Mouse (Mus musculus): ENCODE measurements around the gene Dhrs3. TPM values are rescaled to one million over a fixed set of nuclear protein-coding genes. Genes with fewer than 3 reads are reported as not detected.

The Dhrs3 gene
- 33.3 and 36.6 TPM in 2 replicates for polyA plus RNA-seq (2014; fragmentation: Nextera tagmentation; extraction: Ambion mirVana)

DNA sequence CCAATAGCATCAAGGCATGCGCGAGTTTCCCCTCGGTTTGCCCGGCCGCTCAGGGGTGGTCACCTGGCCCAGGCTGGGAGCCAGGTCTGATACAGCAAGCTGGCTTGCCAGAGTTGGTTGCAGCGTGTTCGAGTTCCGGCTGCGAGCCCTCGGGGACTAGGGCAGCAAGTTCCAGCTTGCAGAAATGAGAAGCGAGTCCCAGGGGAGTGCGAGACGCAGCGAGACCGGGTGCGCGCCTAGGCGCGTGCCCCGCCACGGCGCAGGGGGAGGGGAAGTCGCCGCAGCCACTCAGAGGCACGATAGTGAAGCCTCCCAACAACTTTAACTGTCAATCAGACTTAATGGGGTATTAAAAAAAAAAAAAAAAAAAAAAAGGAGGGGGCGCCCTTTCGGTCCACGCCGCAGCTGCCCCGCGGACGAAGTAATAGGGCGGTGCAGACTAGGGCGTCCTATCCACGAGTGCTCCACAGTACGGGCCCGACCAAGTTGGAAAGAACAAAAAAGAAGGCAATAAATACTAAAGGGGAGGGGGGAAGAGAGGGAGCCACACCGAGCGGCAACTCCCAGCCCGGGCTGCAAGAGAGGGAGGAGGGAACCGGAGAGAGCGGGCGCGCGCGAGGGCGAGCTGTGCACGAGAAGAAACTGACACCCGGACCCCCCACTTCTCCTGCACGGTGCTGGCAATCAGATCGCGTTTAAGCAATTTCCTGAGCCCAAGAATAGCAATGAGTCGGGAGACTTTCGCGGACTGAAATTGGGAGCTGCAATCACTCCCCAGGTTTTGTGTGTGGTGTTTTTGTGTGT, at the start of gene Dhrs3:
Gene Dhrs3, plus strand, starts transcription at position 695 of the 804 bp plus-strand sequence.
- Histone ChIP-seq H3K9me3 (ENCODE audit: control insufficient read depth, low read length) (no peaks in the 10 kb centered on the region), H3K36me3 (ENCODE audit: control insufficient read depth, insufficient read depth, low read length) (no peaks in the 10 kb centered on the region), H3K4me1 (ENCODE audit: control insufficient read depth in 2 of 2, insufficient read depth in 2 of 2, low read length in 2 of 2) (peaks cover 22 to 34% of the 10 kb centered on the region in 2 experiments), H3K9ac (ENCODE audit: low read length) (peak within 1 kb of the TSS; percentile 77), H3K27ac (replicated peaks in 1 of 2; ENCODE audit: control insufficient read depth in 1 of 2, insufficient read depth in 1 of 2, low read depth in 2 of 2, low read length in 2 of 2) (peak within 1 kb of the TSS; percentile 36 to 73), H3K4me3 (ENCODE audit: control insufficient read depth in 1 of 2, insufficient read depth in 1 of 2, low read depth in 1 of 2, low read length in 2 of 2) (peak within 1 kb of the TSS; percentile 49 to 64), H3K27me3 (ENCODE audit: control insufficient read depth, insufficient read depth, low read length) (no peaks in the 10 kb centered on the region), H3K4me2 (ENCODE audit: low read length) (peak within 1 kb of the TSS; percentile 98)
- ATAC-seq (ENCODE audit: insufficient number of reproducible peaks, insufficient read depth, low FRiP score, low read depth) = peak; percentile 38; the same call in 1 of the 2 replicates
- under 1% methylated on average over 54 of the region's 55 CpGs for WGBS

DNA sequence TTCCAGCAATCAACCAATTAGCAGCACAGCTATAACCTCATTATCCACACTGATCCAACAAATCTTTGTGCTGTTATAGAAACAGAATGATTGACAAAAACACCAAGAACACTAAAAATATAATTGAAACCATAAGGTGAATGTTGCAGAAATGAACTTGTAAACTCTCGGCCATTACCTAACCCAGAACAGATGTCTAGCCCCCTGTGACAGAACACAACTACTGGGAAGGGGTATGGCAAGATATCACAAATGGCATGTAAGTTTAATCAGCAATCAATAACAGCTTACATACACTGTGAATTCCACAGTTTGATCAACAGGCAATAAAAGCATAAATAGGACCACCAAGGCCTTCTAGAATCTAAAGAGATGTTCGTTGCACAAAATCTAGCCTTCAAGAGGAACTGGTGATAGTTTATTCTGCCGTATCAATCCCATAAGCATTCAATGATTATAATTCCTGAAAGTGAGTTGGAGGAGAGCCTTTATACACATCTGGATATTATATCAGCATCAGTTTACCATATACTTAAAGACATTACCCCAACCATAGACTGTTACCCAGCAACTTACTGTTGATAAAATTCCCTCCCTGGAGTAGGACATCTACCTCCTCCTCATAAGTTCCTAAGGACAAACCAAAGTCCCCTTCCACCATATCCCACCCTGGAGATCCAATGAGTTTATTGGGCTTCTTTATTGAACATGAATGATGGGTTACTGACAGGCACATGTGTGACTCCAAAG, 30.7 kb upstream of the Dhrs3 start:
- no peaks in the 10 kb centered on the region for H3K27me3 ChIP-seq (ENCODE audit: control insufficient read depth, insufficient read depth, low read length)
- no peaks in the 10 kb centered on the region for H3K36me3 ChIP-seq (ENCODE audit: control insufficient read depth, insufficient read depth, low read length)
- no peak for ATAC-seq (ENCODE audit: insufficient number of reproducible peaks, insufficient read depth, low FRiP score, low read depth)
- H3K9me3 ChIP-seq (ENCODE audit: control insufficient read depth, low read length) = no peaks in the 10 kb centered on the region
- H3K4me3 ChIP-seq (ENCODE audit: control insufficient read depth in 1 of 2, insufficient read depth in 1 of 2, low read depth in 1 of 2, low read length in 2 of 2) = no peak overlapping the region
- H3K4me1 ChIP-seq (ENCODE audit: control insufficient read depth in 2 of 2, insufficient read depth in 2 of 2, low read length in 2 of 2) = no peaks in the 10 kb centered on the region
- H3K9ac ChIP-seq (ENCODE audit: low read length) = no peak overlapping the region
- no peak overlapping the region for H3K4me2 ChIP-seq (ENCODE audit: low read length)
- WGBS = 80% methylated on average over 3 of the region's 3 CpGs
- no peak overlapping the region for H3K27ac ChIP-seq (replicated peaks in 1 of 2; ENCODE audit: control insufficient read depth in 1 of 2, insufficient read depth in 1 of 2, low read depth in 2 of 2, low read length in 2 of 2)

DNA sequence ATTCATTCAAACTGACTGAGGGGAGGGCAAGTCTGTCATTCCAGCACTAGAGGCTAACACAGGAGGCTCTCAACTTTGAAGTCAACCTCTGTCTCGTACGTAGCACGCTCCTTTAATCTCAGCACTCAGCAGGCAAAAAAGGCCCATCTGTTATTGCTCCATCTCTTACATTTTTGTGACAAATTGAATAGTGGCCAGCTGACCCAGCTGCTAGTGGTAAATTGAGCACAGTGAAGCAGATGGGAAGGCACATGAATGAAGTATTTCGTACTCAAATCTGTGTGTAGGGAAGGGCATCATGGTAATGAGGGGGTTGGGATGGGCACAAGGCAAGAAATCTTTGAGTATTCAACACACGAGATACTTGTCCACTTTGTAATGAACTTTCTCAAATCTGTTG, 24.7 kb upstream of the Dhrs3 start:
- Histone ChIP-seq H3K27me3 (ENCODE audit: control insufficient read depth, insufficient read depth, low read length) (no peaks in the 10 kb centered on the region), H3K9ac (ENCODE audit: low read length) (no peak overlapping the region), H3K9me3 (ENCODE audit: control insufficient read depth, low read length) (no peaks in the 10 kb centered on the region), H3K27ac (replicated peaks in 1 of 2; ENCODE audit: control insufficient read depth in 1 of 2, insufficient read depth in 1 of 2, low read depth in 2 of 2, low read length in 2 of 2) (no peak overlapping the region), H3K4me1 (ENCODE audit: control insufficient read depth in 2 of 2, insufficient read depth in 2 of 2, low read length in 2 of 2) (no peaks in the 10 kb centered on the region), H3K4me3 (ENCODE audit: control insufficient read depth in 1 of 2, insufficient read depth in 1 of 2, low read depth in 1 of 2, low read length in 2 of 2) (no peak overlapping the region), H3K36me3 (ENCODE audit: control insufficient read depth, insufficient read depth, low read length) (no peaks in the 10 kb centered on the region), H3K4me2 (ENCODE audit: low read length) (no peak overlapping the region)
- no peak for ATAC-seq (ENCODE audit: insufficient number of reproducible peaks, insufficient read depth, low FRiP score, low read depth)
- 63% methylated on average over 5 of the region's 5 CpGs for WGBS

DNA sequence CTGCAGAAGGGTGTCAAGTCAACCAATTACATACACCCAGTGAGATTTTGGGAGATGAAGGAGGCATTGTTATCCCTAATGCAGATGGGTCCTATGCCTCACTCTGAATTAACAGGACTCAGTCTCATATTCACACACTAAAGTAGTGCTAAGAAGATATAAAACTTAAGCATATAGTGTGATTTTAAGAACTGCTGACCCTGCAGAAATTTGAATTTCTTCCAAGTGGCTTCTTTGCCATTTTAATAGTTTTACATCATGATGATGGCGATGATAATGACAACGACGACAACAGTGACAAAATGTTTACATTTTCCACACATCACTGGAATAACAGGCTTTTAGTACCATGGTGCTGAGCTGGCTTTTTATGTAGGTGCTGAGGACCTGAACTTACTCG, 24.0 kb upstream of the Dhrs3 start:
- no peaks in the 10 kb centered on the region for H3K9me3 ChIP-seq (ENCODE audit: control insufficient read depth, low read length)
- no peak overlapping the region for H3K4me2 ChIP-seq (ENCODE audit: low read length)
- WGBS = 77% methylated on average over 4 of the region's 4 CpGs
- H3K4me3 ChIP-seq (ENCODE audit: control insufficient read depth in 1 of 2, insufficient read depth in 1 of 2, low read depth in 1 of 2, low read length in 2 of 2) = no peak overlapping the region
- no peak overlapping the region for H3K27ac ChIP-seq (replicated peaks in 1 of 2; ENCODE audit: control insufficient read depth in 1 of 2, insufficient read depth in 1 of 2, low read depth in 2 of 2, low read length in 2 of 2)
- ATAC-seq (ENCODE audit: insufficient number of reproducible peaks, insufficient read depth, low FRiP score, low read depth) = no peak
- H3K4me1 ChIP-seq (ENCODE audit: control insufficient read depth in 2 of 2, insufficient read depth in 2 of 2, low read length in 2 of 2) = no peaks in the 10 kb centered on the region
- H3K27me3 ChIP-seq (ENCODE audit: control insufficient read depth, insufficient read depth, low read length) = no peaks in the 10 kb centered on the region
- H3K36me3 ChIP-seq (ENCODE audit: control insufficient read depth, insufficient read depth, low read length) = no peaks in the 10 kb centered on the region
- H3K9ac ChIP-seq (ENCODE audit: low read length) = no peak overlapping the region

DNA sequence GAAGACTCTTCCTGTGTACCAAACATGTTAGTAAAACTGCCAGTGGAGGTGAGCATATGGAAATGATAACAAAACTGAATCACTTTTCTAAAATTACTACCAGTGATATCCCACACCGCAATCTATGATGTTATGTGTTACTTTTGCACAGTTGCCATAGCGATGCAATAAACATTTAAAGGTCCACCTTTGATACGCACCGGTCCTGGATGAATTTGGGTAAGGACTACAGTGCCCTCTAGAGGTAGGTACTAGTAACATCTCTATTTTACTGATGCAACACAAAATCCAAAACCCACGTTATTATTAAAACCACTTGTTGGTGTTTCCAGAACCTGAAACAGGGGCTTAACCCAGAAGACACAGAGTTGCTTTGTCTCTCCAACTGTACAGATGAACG, 19.7 kb upstream of the Dhrs3 start:
- Histone ChIP-seq H3K4me2 (ENCODE audit: low read length) (no peak overlapping the region), H3K36me3 (ENCODE audit: control insufficient read depth, insufficient read depth, low read length) (no peaks in the 10 kb centered on the region), H3K9me3 (ENCODE audit: control insufficient read depth, low read length) (no peaks in the 10 kb centered on the region), H3K9ac (ENCODE audit: low read length) (no peak overlapping the region), H3K4me3 (ENCODE audit: control insufficient read depth in 1 of 2, insufficient read depth in 1 of 2, low read depth in 1 of 2, low read length in 2 of 2) (no peak overlapping the region), H3K27me3 (ENCODE audit: control insufficient read depth, insufficient read depth, low read length) (no peaks in the 10 kb centered on the region), H3K4me1 (ENCODE audit: control insufficient read depth in 2 of 2, insufficient read depth in 2 of 2, low read length in 2 of 2) (no peaks in the 10 kb centered on the region), H3K27ac (replicated peaks in 1 of 2; ENCODE audit: control insufficient read depth in 1 of 2, insufficient read depth in 1 of 2, low read depth in 2 of 2, low read length in 2 of 2) (no peak overlapping the region)
- ATAC-seq (ENCODE audit: insufficient number of reproducible peaks, insufficient read depth, low FRiP score, low read depth) = no peak
- WGBS = 32% methylated on average over 6 of the region's 6 CpGs

DNA sequence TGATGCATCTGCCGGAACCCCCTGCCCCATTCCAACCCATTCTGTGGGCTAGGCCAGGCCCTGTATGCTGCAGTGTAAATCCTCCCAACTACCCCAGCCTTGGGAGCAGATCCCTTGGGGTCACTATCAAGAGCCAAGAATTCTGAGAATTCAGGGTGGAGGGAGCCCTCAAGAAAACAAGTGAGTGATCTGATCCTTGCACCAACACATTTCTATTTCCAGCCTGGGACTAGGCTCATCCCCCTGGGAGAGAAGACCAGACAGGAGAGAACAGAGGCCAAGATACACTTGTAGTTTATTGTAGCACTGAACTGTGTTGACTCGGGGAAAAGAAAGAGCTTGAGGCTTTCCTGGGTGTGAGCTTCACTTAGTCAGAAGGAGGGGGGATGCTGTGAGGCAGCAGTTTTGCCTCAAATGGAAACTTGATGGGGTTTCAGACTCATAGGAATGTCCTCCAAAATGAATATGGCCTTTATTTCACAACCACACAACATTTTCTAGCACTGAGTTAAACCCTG, 17.0 kb upstream of the Dhrs3 start:
- no peak for ATAC-seq (ENCODE audit: insufficient number of reproducible peaks, insufficient read depth, low FRiP score, low read depth)
- H3K4me1 ChIP-seq (ENCODE audit: control insufficient read depth in 2 of 2, insufficient read depth in 2 of 2, low read length in 2 of 2) = no peaks in the 10 kb centered on the region
- no peaks in the 10 kb centered on the region for H3K9me3 ChIP-seq (ENCODE audit: control insufficient read depth, low read length)
- no peak overlapping the region for H3K4me3 ChIP-seq (ENCODE audit: control insufficient read depth in 1 of 2, insufficient read depth in 1 of 2, low read depth in 1 of 2, low read length in 2 of 2)
- WGBS = 63% methylated on average over 2 of the region's 2 CpGs
- no peak overlapping the region for H3K4me2 ChIP-seq (ENCODE audit: low read length)
- H3K9ac ChIP-seq (ENCODE audit: low read length) = no peak overlapping the region
- H3K36me3 ChIP-seq (ENCODE audit: control insufficient read depth, insufficient read depth, low read length) = no peaks in the 10 kb centered on the region
- no peaks in the 10 kb centered on the region for H3K27me3 ChIP-seq (ENCODE audit: control insufficient read depth, insufficient read depth, low read length)
- H3K27ac ChIP-seq (replicated peaks in 1 of 2; ENCODE audit: control insufficient read depth in 1 of 2, insufficient read depth in 1 of 2, low read depth in 2 of 2, low read length in 2 of 2) = no peak overlapping the region

DNA sequence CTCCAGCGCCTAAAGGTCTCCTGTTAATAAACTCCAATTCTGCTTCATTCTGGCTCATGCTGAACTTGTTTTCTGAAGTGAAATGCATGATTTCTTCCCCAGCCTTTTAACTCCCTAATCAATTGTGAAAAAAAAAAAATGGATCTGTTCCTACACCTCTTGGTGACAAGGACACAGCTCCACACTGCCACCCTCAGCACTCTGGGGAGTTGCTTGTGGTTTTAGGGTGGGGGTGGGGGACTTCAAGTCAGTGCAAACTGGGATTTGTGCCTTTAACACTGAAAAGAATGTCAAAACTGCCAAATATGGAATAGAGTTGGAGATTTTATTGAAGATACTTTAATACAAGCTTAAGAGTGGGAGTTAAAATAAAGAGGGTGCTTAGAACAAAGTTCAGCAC, 13.1 kb upstream of the Dhrs3 start:
- H3K27ac ChIP-seq (replicated peaks in 1 of 2; ENCODE audit: control insufficient read depth in 1 of 2, insufficient read depth in 1 of 2, low read depth in 2 of 2, low read length in 2 of 2) = no peak overlapping the region
- no peak overlapping the region for H3K4me2 ChIP-seq (ENCODE audit: low read length)
- no peaks in the 10 kb centered on the region for H3K9me3 ChIP-seq (ENCODE audit: control insufficient read depth, low read length)
- no peak for ATAC-seq (ENCODE audit: insufficient number of reproducible peaks, insufficient read depth, low FRiP score, low read depth)
- H3K4me3 ChIP-seq (ENCODE audit: control insufficient read depth in 1 of 2, insufficient read depth in 1 of 2, low read depth in 1 of 2, low read length in 2 of 2) = no peak overlapping the region
- H3K9ac ChIP-seq (ENCODE audit: low read length) = no peak overlapping the region
- H3K27me3 ChIP-seq (ENCODE audit: control insufficient read depth, insufficient read depth, low read length) = no peaks in the 10 kb centered on the region
- H3K4me1 ChIP-seq (ENCODE audit: control insufficient read depth in 2 of 2, insufficient read depth in 2 of 2, low read length in 2 of 2) = no peaks in the 10 kb centered on the region
- 53% methylated on average over 1 of the region's 1 CpGs for WGBS
- no peaks in the 10 kb centered on the region for H3K36me3 ChIP-seq (ENCODE audit: control insufficient read depth, insufficient read depth, low read length)

All from heart, embryonic 14.5 days (tissue).